In genomic region chr17:49951856-49952607, GRCm38 (mm10) we compare ENCODE assay signal across 8 mouse cellular contexts.
DNase-seq lines count a peak whose midpoint lies in the region; ATAC-seq and TF ChIP-seq lines count a peak whose summit lies in the region.

No protein-coding gene starts in this region.

- 14% methylated on average over 22 of the region's 22 CpGs for WGBS in cerebellum, adult 2 months
- 40% methylated on average over 22 of the region's 22 CpGs for WGBS in intestine, embryonic 15.5 days
- 34% methylated on average over 22 of the region's 22 CpGs for WGBS in lung, embryonic 14.5 days
- WGBS in neural tube, embryonic 15.5 days, result 17% methylated on average over 22 of the region's 22 CpGs

- no peak overlapping the region for H3K9ac ChIP-seq in intestine, embryonic 15.5 days
- H3K9ac ChIP-seq in lung, embryonic 14.5 days, result no peak overlapping the region
- H3K9ac ChIP-seq in neural tube, embryonic 15.5 days (replicated peaks), result no peak overlapping the region

- no peaks in the 10 kb centered on the region for H3K9me3 ChIP-seq in intestine, embryonic 15.5 days
- H3K9me3 ChIP-seq in lung, embryonic 14.5 days (ENCODE audit: low read depth, low read length), result no peaks in the 10 kb centered on the region
- H3K9me3 ChIP-seq in neural tube, embryonic 15.5 days (replicated peaks), result no peaks in the 10 kb centered on the region

- no peaks in the 10 kb centered on the region for H3K27me3 ChIP-seq in cerebellum, adult 2 months (ENCODE audit: control insufficient read depth, insufficient read depth, low read length)
- no peaks in the 10 kb centered on the region for H3K27me3 ChIP-seq in intestine, embryonic 15.5 days (replicated peaks)
- no peaks in the 10 kb centered on the region for H3K27me3 ChIP-seq in lung, embryonic 14.5 days (ENCODE audit: insufficient read depth, low read length)
- no peaks in the 10 kb centered on the region for H3K27me3 ChIP-seq in neural tube, embryonic 15.5 days (replicated peaks)

- peak; percentile 18 to 34 for DNase-seq in cerebellum, adult 2 months
- DNase-seq in cerebellum, adult 9-10 months, result no peak
- DNase-seq in heart, adult 11 months, result peak; percentile 96
- DNase-seq in lung, embryonic 14.5 days, result peak; percentile 68
- no peak for DNase-seq in ovary, adult 18-20 months (ENCODE audit: low spot score)

- TF ChIP-seq CTCF in cerebellum, adult 2 months (IDR thresholded peaks at IDR 0.05; ENCODE audit: borderline replicate concordance, insufficient read depth, low read depth, low read length), result no peak
- TF ChIP-seq CTCF in lung, embryonic 14.5 days (IDR thresholded peaks at IDR 0.05; ENCODE audit: low read depth), result no peak

- H3K4me2 ChIP-seq in intestine, embryonic 15.5 days (replicated peaks), result peak overlapping the region; percentile 47
- H3K4me2 ChIP-seq in lung, embryonic 14.5 days, result peak overlapping the region; percentile 46
- peak overlapping the region; percentile 63 for H3K4me2 ChIP-seq in neural tube, embryonic 15.5 days

- H3K36me3 ChIP-seq in intestine, embryonic 15.5 days, result no peaks in the 10 kb centered on the region
- no peaks in the 10 kb centered on the region for H3K36me3 ChIP-seq in lung, embryonic 14.5 days (ENCODE audit: insufficient read depth)
- no peaks in the 10 kb centered on the region for H3K36me3 ChIP-seq in neural tube, embryonic 15.5 days

- no peak for TF ChIP-seq POLR2A in cerebellum, adult 2 months (IDR thresholded peaks at IDR 0.05; ENCODE audit: borderline replicate concordance, insufficient read depth, low read length)

- peak overlapping the region; percentile 49 for H3K4me3 ChIP-seq in cerebellum, adult 2 months (replicated peaks; ENCODE audit: insufficient read depth, low read depth, low read length)
- 0 out of 2 replicates have a peak overlapping the region, but pooled peaks have one; percentile 6 for H3K4me3 ChIP-seq in intestine, embryonic 15.5 days (replicated peaks)
- H3K4me3 ChIP-seq in lung, embryonic 14.5 days (ENCODE audit: low read depth, low read length), result no peak overlapping the region
- H3K4me3 ChIP-seq in neural tube, embryonic 15.5 days (replicated peaks), result peak overlapping the region; percentile 30

- peak; percentile 33; the same call in 1 of the 2 replicates for ATAC-seq in common myeloid progenitor, adult 5-6 weeks (replicated peaks; ENCODE audit: low read depth, poor library complexity, severe bottlenecking)
- ATAC-seq in intestine, embryonic 15.5 days, result peak; percentile 43; the same call in 1 of the 2 replicates
- ATAC-seq in lung, embryonic 14.5 days (ENCODE audit: insufficient read depth), result peak; percentile 77; the same call in 1 of the 2 replicates
- peak; percentile 67 for ATAC-seq in neural tube, embryonic 15.5 days (ENCODE audit: low FRiP score)

- peaks cover 3% of the 10 kb centered on the region; the same call in 1 of the 2 replicates for H3K4me1 ChIP-seq in cerebellum, adult 2 months (ENCODE audit: control insufficient read depth, insufficient read depth, low read length)
- no peaks in the 10 kb centered on the region for H3K4me1 ChIP-seq in intestine, embryonic 15.5 days (replicated peaks)
- H3K4me1 ChIP-seq in lung, embryonic 14.5 days (ENCODE audit: insufficient read depth), result peaks cover 6% of the 10 kb centered on the region; the same call in 1 of the 2 replicates
- peaks cover 7% of the 10 kb centered on the region for H3K4me1 ChIP-seq in neural tube, embryonic 15.5 days

- no peak overlapping the region for H3K27ac ChIP-seq in cerebellum, adult 2 months (ENCODE audit: insufficient read depth, low read length)
- H3K27ac ChIP-seq in intestine, embryonic 15.5 days, result peak overlapping the region; percentile 23; the same call in 1 of the 2 replicates
- H3K27ac ChIP-seq in lung, embryonic 14.5 days (ENCODE audit: low read depth), result 0 out of 2 replicates have a peak overlapping the region, but pooled peaks have one; percentile 51
- peak overlapping the region; percentile 76 for H3K27ac ChIP-seq in neural tube, embryonic 15.5 days (replicated peaks)

Comparison
In these comparisons a context has a peak if more than half of its experiments do, and no peak if none do; other contexts are left out.
1. DNase-seq: peak in cerebellum, adult 2 months (2 of 2), heart, adult 11 months (single experiment) and lung, embryonic 14.5 days (single experiment); none in cerebellum, adult 9-10 months (single experiment) and ovary, adult 18-20 months (single experiment).
2. Peak in every context shown above with its lines, with median percentiles within 50 percentile points of each other: ATAC-seq and H3K4me2 ChIP-seq.